Mouse (Mus musculus) E14TG2a.4 (cell line): ENCODE results near the gene Ift81.

ENCODE experiments used
- CTCF ChIP-seq: conservative IDR thresholded peaks from 2 replicates; pipeline ENCODE4 v1.5.1; 2014; ENCODE audit warnings: low read length
- NANOG ChIP-seq: IDR thresholded peaks from 2 replicates; pipeline ENCODE4 v1.6.1; 2014; ENCODE audit warnings: borderline replicate concordance, low read length, mixed read lengths

GRCm38 (mm10) chr5:122643701-122644100 lies 29.4 kb upstream of the Ift81 start, which contains the start of gene P2rx7:
- TF ChIP-seq CTCF (no peak), NANOG (no peak)
